25 mouse cellular contexts compared by ENCODE assay signal in genomic region chr7:38093101-38093500, GRCm38 (mm10). TPM values are rescaled to one million over a fixed set of nuclear protein-coding genes. Genes with fewer than 3 reads are reported as not detected.
A peak's percentile ranks its signal among the peaks of the same experiment; 100 is the strongest.
DNase-seq lines count a peak whose midpoint lies in the region; ATAC-seq and TF ChIP-seq lines count a peak whose summit lies in the region.
"Had no signal": no experiment of that assay in that cellular context is flagged by ENCODE, and none has a peak within 500 bp of the region (broad histone marks: within the 10 kb centered on the region; RNA-seq: fewer than 3 reads in every experiment).

No protein-coding gene starts in this region.

- no peak overlapping the region for H3K4me2 ChIP-seq in stomach, embryonic 16.5 days (ENCODE audit: low read depth, low read length)
- no peak overlapping the region for H3K4me2 ChIP-seq in stomach, postnatal 0 days (replicated peaks; ENCODE audit: low read depth)
- H3K4me2 ChIP-seq in midbrain, embryonic 15.5 days = no peak overlapping the region
- no peak overlapping the region for H3K4me2 ChIP-seq in forebrain, embryonic 14.5 days (ENCODE audit: low read length)
- H3K4me2 ChIP-seq: embryonic facial prominence, embryonic 13.5 days; forebrain, embryonic 15.5 days; heart, embryonic 12.5 days; liver, embryonic 13.5 days; stomach, embryonic 15.5 days had no signal

- peak; percentile 21; the same call in 1 of the 2 replicates for ATAC-seq in stomach, embryonic 16.5 days (ENCODE audit: insufficient read depth, low FRiP score)
- ATAC-seq in stomach, postnatal 0 days (ENCODE audit: low FRiP score, low TSS enrichment) = no peak
- peak; percentile 14 for ATAC-seq in megakaryocyte, adult 5-6 weeks (ENCODE audit: poor library complexity, severe bottlenecking)
- ATAC-seq in midbrain, embryonic 15.5 days (replicated peaks) = no peak
- ATAC-seq in forebrain, embryonic 14.5 days = no peak
- ATAC-seq: forebrain, embryonic 15.5 days; hindbrain, postnatal 0 days; intestine, embryonic 16.5 days had no signal

- no peaks in the 10 kb centered on the region for H3K36me3 ChIP-seq in stomach, embryonic 16.5 days (ENCODE audit: control insufficient read depth, insufficient read depth, low read length)
- H3K36me3 ChIP-seq in stomach, postnatal 0 days (ENCODE audit: control insufficient read depth, insufficient read depth, low read length) = 0 out of 2 replicates have a peak, but pooled peaks cover 2% of the 10 kb centered on the region
- no peaks in the 10 kb centered on the region for H3K36me3 ChIP-seq in midbrain, embryonic 15.5 days (replicated peaks)
- H3K36me3 ChIP-seq in forebrain, embryonic 14.5 days (ENCODE audit: control insufficient read depth, insufficient read depth, low read length) = peaks cover 13% of the 10 kb centered on the region

- no peaks in the 10 kb centered on the region; the same call in 1 of the 2 replicates for H3K9me3 ChIP-seq in stomach, embryonic 16.5 days (replicated peaks; ENCODE audit: control insufficient read depth, low read length)
- no peaks in the 10 kb centered on the region for H3K9me3 ChIP-seq in stomach, postnatal 0 days (ENCODE audit: control insufficient read depth, low read length)
- H3K9me3 ChIP-seq in midbrain, embryonic 15.5 days = no peaks in the 10 kb centered on the region
- H3K9me3 ChIP-seq in forebrain, embryonic 14.5 days (replicated peaks; ENCODE audit: control insufficient read depth, low read length) = no peaks in the 10 kb centered on the region
- H3K9me3 ChIP-seq: embryonic facial prominence, embryonic 13.5 days; forebrain, embryonic 15.5 days; heart, embryonic 12.5 days; hindbrain, embryonic 10.5 days; liver, embryonic 13.5 days; stomach, embryonic 15.5 days had no signal

- no peak for TF ChIP-seq CTCF in stomach, postnatal 0 days (IDR thresholded peaks at IDR 0.05; ENCODE audit: low read depth)

- DNase-seq in stomach, postnatal 0 days (ENCODE audit: low spot score) = no peak
- DNase-seq in Muller cell, postnatal 12 days (ENCODE audit: inconsistent ontology term) = peak; percentile 30
- DNase-seq in adrenal gland, postnatal 14 days = no peak
- no peak for DNase-seq in forebrain, embryonic 14.5 days (ENCODE audit: low spot score)
- DNase-seq: cerebellum, adult 11-12 months; cerebellum, postnatal 10 days; heart, postnatal 10 days; kidney, postnatal 25 days; liver, embryonic 13.5 days; lung, adult 2 months; lung, postnatal 14 days; right cerebral cortex, postnatal 25 days; spleen, adult 18-20 months; thymus, adult 2 months; thymus, postnatal 4 days had no signal

- TF ChIP-seq EP300 in stomach, postnatal 0 days (optimal IDR thresholded peaks at IDR 0.05) = no peak

- WGBS in stomach, embryonic 16.5 days = 43% methylated on average over 2 of the region's 2 CpGs
- WGBS in stomach, postnatal 0 days = 40% methylated on average over 2 of the region's 2 CpGs
- 58% methylated on average over 2 of the region's 2 CpGs for WGBS in midbrain, embryonic 15.5 days
- WGBS in forebrain, embryonic 14.5 days = 55% methylated on average over 2 of the region's 2 CpGs

- H3K4me3 ChIP-seq in stomach, embryonic 16.5 days (replicated peaks; ENCODE audit: low read length) = no peak overlapping the region
- no peak overlapping the region for H3K4me3 ChIP-seq in stomach, postnatal 0 days (ENCODE audit: low read depth, low read length)
- H3K4me3 ChIP-seq in midbrain, embryonic 15.5 days = no peak overlapping the region
- no peak overlapping the region for H3K4me3 ChIP-seq in forebrain, embryonic 14.5 days (ENCODE audit: low read depth, low read length)
- H3K4me3 ChIP-seq: embryonic facial prominence, embryonic 13.5 days; forebrain, embryonic 15.5 days; heart, embryonic 12.5 days; hindbrain, embryonic 10.5 days; liver, embryonic 13.5 days; stomach, embryonic 15.5 days had no signal

- no peak overlapping the region for H3K9ac ChIP-seq in stomach, embryonic 16.5 days (ENCODE audit: low read length)
- no peak overlapping the region for H3K9ac ChIP-seq in stomach, postnatal 0 days (ENCODE audit: low read length)
- H3K9ac ChIP-seq in midbrain, embryonic 15.5 days = no peak overlapping the region
- H3K9ac ChIP-seq in forebrain, embryonic 14.5 days (ENCODE audit: low read length) = no peak overlapping the region
- H3K9ac ChIP-seq: embryonic facial prominence, embryonic 13.5 days; forebrain, embryonic 15.5 days; heart, embryonic 12.5 days; liver, embryonic 13.5 days; stomach, embryonic 15.5 days had no signal

- no peak overlapping the region for H3K27ac ChIP-seq in stomach, embryonic 16.5 days (ENCODE audit: low read length)
- no peak overlapping the region for H3K27ac ChIP-seq in stomach, postnatal 0 days (replicated peaks)
- no peak overlapping the region for H3K27ac ChIP-seq in midbrain, embryonic 15.5 days
- no peak overlapping the region for H3K27ac ChIP-seq in forebrain, embryonic 14.5 days (ENCODE audit: low read depth, low read length)
- H3K27ac ChIP-seq: embryonic facial prominence, embryonic 13.5 days; forebrain, embryonic 15.5 days; hindbrain, embryonic 10.5 days; hindbrain, postnatal 0 days; liver, embryonic 13.5 days; stomach, embryonic 15.5 days had no signal

- no peaks in the 10 kb centered on the region for H3K4me1 ChIP-seq in stomach, embryonic 16.5 days (ENCODE audit: control insufficient read depth, insufficient read depth, low read length)
- no peaks in the 10 kb centered on the region for H3K4me1 ChIP-seq in stomach, postnatal 0 days (replicated peaks; ENCODE audit: control insufficient read depth, insufficient read depth)
- H3K4me1 ChIP-seq in midbrain, embryonic 15.5 days = no peaks in the 10 kb centered on the region
- H3K4me1 ChIP-seq in forebrain, embryonic 14.5 days (ENCODE audit: control insufficient read depth, insufficient read depth, low read length) = no peaks in the 10 kb centered on the region
- H3K4me1 ChIP-seq: forebrain, embryonic 15.5 days; heart, embryonic 12.5 days; stomach, embryonic 15.5 days had no signal

- H3K27me3 ChIP-seq in stomach, embryonic 16.5 days (ENCODE audit: control insufficient read depth, insufficient read depth, low read length) = no peaks in the 10 kb centered on the region
- H3K27me3 ChIP-seq in stomach, postnatal 0 days (ENCODE audit: control insufficient read depth, insufficient read depth, low read length) = no peaks in the 10 kb centered on the region
- H3K27me3 ChIP-seq in midbrain, embryonic 15.5 days (replicated peaks) = no peaks in the 10 kb centered on the region
- no peaks in the 10 kb centered on the region for H3K27me3 ChIP-seq in forebrain, embryonic 14.5 days (replicated peaks; ENCODE audit: control insufficient read depth, insufficient read depth, low read length)
- H3K27me3 ChIP-seq: embryonic facial prominence, embryonic 13.5 days; forebrain, embryonic 15.5 days; heart, embryonic 12.5 days; liver, embryonic 13.5 days; stomach, embryonic 15.5 days had no signal

RNA-seq across cellular contexts. Expression of gene Ccne1, which starts 14.2 kb away (rescaled TPM):
- 52.9 and 55.2 TPM in 2 replicates for polyA plus RNA-seq in stomach, embryonic 16.5 days (2015; fragmentation: Nextera tagmentation; extraction: Ambion mirVana)
- 14.2 and 15.3 TPM in 2 replicates for polyA plus RNA-seq in stomach, postnatal 0 days (2015; fragmentation: Nextera tagmentation; extraction: Ambion mirVana)
- 22.8 and 23.6 TPM in 2 replicates for total RNA-seq in megakaryocyte, adult 5-6 weeks (2015)
- 33.4 and 37.7 TPM in 2 replicates for total RNA-seq in megakaryocyte, adult 5-6 weeks (2017)
- 11.6 and 13.2 TPM in 2 replicates for polyA plus RNA-seq in midbrain, embryonic 15.5 days (2015; fragmentation: Nextera tagmentation; extraction: Ambion mirVana)
- 10.6 and 10.8 TPM in 2 replicates for total RNA-seq in adrenal gland, postnatal 14 days (2021)
- 17.0 and 18.5 TPM in 2 replicates for polyA plus RNA-seq in forebrain, embryonic 14.5 days (2014; fragmentation: Nextera tagmentation; extraction: Ambion mirVana)

Comparison
In these comparisons a context has a peak if more than half of its experiments do, and no peak if none do; other contexts are left out.
1. ATAC-seq: peak in stomach, embryonic 16.5 days (single experiment) and megakaryocyte, adult 5-6 weeks (single experiment); none in stomach, postnatal 0 days (single experiment), midbrain, embryonic 15.5 days (single experiment) and forebrain, embryonic 14.5 days (single experiment).